Mouse (Mus musculus): ENCODE data around the gene Smpdl3a.

Gene Smpdl3a

DNA sequence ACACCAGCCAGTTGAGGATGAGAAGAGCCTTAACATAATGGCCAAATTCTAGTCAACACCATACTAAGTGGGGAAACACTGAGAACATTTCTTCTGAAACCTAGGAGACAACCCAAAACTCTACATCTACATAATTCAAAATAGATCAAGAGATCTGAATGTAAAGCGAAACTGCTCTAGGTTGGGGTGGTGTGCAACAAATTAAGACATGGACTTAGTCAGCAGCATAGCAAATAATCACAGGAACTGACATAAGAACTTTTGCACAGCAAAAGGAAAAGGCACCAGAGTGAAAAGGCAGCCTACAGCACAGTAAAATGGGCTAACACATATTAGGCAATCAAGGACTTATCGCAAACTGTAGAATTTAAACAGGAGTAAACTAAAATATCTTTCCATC lies 25.1 kb downstream of the Smpdl3a start:
- DNase-seq (ENCODE audit: low spot score in 2 of 2), result no peak

GRCm38 (mm10) chr10:57822473-57822872 lies 28.3 kb downstream of the Smpdl3a start:
- DNase-seq (ENCODE audit: low spot score in 2 of 2), result no peak

- DNase-seq (ENCODE audit: low spot score in 2 of 2), result no peak
These were observed 34.5 kb downstream of the Smpdl3a start for GRCm38 (mm10) chr10:57828649-57829048.

GRCm38 (mm10) chr10:57829621-57830020 lies 35.5 kb downstream of the Smpdl3a start:
- DNase-seq (ENCODE audit: low spot score in 2 of 2), result no peak

DNA sequence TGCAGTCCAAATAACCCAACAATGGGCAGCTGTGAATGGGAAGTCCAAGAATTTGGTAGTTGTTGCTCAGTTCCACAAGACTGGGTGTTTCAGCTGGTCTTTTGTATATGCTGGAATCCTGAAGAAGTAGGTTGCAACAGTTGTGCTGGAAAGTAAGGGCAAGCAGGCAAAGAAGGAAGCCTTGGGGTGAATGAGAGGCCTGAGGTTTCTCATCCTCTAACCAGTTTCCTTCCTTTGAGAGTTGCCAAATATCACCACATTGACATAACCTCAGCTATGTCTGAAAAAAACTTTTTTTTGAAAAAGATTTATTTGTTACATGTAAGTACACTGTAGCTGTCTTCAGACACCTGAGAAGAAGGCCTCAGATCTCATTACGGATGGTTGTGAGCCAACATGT lies 41.0 kb downstream of the Smpdl3a start:
- no peak for DNase-seq (ENCODE audit: low spot score in 2 of 2)

DNA sequence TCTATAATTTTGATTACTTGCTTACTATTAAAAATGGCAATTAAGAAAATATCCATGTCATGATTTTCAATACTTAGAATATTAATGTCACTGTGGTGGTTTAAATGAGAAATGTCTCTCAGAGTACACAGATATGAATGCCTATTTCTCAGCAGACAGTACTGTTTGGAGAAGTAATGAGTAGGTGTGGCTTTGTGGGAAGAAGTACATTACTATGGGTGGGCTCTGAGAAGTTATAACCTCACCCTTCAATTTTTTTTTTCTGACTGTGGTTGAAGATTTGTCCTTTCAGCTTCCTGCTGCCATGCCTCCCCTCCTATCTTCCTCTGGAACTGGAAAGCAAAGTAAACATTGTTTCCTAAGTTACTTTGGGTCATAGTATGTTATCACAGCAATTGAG lies 41.8 kb downstream of the Smpdl3a start:
- DNase-seq (ENCODE audit: low spot score in 2 of 2), result no peak

DNA sequence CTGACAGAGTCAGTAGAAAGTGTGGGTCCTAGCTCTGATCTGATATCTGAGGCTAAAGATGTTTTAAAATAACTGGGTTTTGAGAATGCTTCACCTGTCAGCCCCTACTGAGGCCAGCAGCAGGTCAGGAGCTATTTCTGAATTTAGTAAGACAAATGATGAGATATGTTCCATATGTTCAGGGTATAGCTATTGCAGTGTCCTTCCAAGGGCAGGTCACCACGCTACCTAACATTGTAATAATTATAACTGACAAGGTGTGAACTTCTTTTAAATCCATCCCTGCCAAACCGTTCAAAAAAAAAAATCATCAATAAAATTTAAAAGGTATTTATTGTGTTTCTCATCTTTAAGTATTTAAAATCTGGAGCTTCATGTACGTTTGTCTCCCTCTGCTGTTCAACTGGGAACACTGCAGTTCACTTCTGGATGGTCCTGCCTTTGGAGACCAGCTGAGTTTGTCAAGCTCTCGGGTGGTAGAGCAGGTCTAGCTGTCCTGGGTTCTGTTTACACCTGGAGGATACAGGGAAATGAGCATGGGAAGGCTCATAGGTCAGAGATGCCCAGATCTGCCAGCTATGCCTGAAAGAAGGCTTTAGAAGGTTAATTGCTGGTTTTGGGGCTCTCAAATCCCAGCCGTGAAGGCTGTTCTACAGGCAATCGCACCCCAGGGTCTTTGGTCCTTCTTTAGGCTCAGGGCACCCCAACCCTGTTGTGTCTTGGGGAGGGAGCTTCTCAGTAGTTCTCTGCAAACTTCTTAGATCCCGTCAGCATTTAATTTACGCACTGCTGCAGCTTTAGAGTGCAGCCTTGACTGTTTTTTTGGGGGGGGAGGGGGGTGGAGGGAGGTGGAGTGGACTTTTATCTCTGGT lies 47.7 kb downstream of the Smpdl3a start:
- peak; percentile 5 to 27 for DNase-seq (ENCODE audit: low spot score in 2 of 2)

- DNase-seq (ENCODE audit: low spot score in 2 of 2), result no peak
These were observed 54.0 kb downstream of the Smpdl3a start for GRCm38 (mm10) chr10:57847916-57848682.
